Mouse (Mus musculus) T-cell, adult 66 days (primary cell): Measurements from ENCODE around the gene Plcb4. TPM values are rescaled to one million over a fixed set of nuclear protein-coding genes. Genes with fewer than 3 reads are reported as not detected.

Experiments used
- total RNA-seq, 2 experiments: library from RNA; stranded (reverse); gene quantifications; 3 replicates in 1 of 2; 4 replicates in 1 of 2; pipeline ENCODE4 v1.2.4; 2023

Plcb4 gene
- 1 to 10 TPM; 8.4 to 9.6 TPM for total RNA-seq

GRCm38 (mm10) chr2:135658486-135659390 lies at the start of gene Plcb4:
Gene Plcb4 (plus strand): TSS chr2:135659011.

GRCm38 (mm10) chr2:136051688-136052289 lies 393.0 kb downstream of the Plcb4 start, which contains the start of gene Lamp5:
Gene Lamp5 (plus strand): TSS chr2:136052239.

